Mouse (Mus musculus): ENCODE measurements around the gene Zfp580.
A peak's percentile ranks its signal among the peaks of the same experiment; 100 is the strongest.

- TF ChIP-seq HCFC1 (IDR thresholded peaks at IDR 0.05; ENCODE audit: borderline replicate concordance, insufficient read depth, low read length) (peak; percentile 56; the same call in 1 of the 2 replicates), CHD2 (IDR thresholded peaks at IDR 0.05; ENCODE audit: low read depth, low read length) (no peak), ZNF384 (IDR thresholded peaks at IDR 0.05; ENCODE audit: low read depth, low read length) (no peak), MAFK (IDR thresholded peaks at IDR 0.05; ENCODE audit: insufficient read depth, low read depth, low read length) (no peak), ZC3H11A (IDR thresholded peaks at IDR 0.05; ENCODE audit: borderline replicate concordance, low read depth, low read length) (no peak)
These were observed 10.5 kb downstream of the Zfp580 start, which contains the start of gene U2af2 for GRCm38 (mm10) chr7:5061774-5062359.
